Mouse (Mus musculus): ENCODE data around the gene Zfp362. TPM values are rescaled to one million over a fixed set of nuclear protein-coding genes. Genes with fewer than 3 reads are reported as not detected.

Zfp362 gene
- polyA plus RNA-seq, 1 experiment from 2014 or later: 12.9 TPM

DNA sequence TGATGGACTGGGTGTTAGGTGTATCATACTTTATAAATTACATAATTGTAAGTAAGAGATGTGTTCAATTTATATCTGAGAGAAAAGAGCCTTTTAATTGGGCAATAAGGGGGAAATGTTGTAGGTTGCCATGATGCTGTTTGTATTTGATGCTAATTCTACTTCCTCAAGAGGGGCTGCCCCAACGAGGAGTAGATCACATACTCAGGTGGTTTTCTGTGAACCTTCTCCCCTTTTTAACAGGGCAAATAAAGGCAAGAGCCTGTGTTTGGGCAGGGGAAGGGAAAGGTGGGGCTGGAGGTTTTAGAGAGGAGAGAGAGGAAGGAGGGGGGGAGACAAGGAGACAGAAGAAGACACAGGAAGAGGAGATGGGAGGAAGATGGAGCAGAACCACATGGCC, 65.0 kb downstream of the Zfp362 start:
- 36% methylated on average over 1 of the region's 1 CpGs for WGBS
- no peak overlapping the region for H3K27ac ChIP-seq (ENCODE audit: low read depth, low read length)
- no peaks in the 10 kb centered on the region for H3K27me3 ChIP-seq (replicated peaks; ENCODE audit: control insufficient read depth, insufficient read depth, low read length)
- ATAC-seq: no peak
- TF ChIP-seq CTCF (IDR thresholded peaks at IDR 0.05; ENCODE audit: low read depth): no peak
- no peaks in the 10 kb centered on the region for H3K9me3 ChIP-seq (ENCODE audit: control insufficient read depth)
- H3K36me3 ChIP-seq (ENCODE audit: control insufficient read depth, insufficient read depth): peaks cover 30% of the 10 kb centered on the region
- H3K4me2 ChIP-seq (replicated peaks; ENCODE audit: low read depth): no peak overlapping the region
- no peak overlapping the region for H3K9ac ChIP-seq (ENCODE audit: low read depth, low read length)
- H3K4me1 ChIP-seq (replicated peaks; ENCODE audit: control insufficient read depth, insufficient read depth, low read length): no peaks in the 10 kb centered on the region
- no peak overlapping the region for H3K4me3 ChIP-seq (ENCODE audit: low read depth, low read length)

DNA sequence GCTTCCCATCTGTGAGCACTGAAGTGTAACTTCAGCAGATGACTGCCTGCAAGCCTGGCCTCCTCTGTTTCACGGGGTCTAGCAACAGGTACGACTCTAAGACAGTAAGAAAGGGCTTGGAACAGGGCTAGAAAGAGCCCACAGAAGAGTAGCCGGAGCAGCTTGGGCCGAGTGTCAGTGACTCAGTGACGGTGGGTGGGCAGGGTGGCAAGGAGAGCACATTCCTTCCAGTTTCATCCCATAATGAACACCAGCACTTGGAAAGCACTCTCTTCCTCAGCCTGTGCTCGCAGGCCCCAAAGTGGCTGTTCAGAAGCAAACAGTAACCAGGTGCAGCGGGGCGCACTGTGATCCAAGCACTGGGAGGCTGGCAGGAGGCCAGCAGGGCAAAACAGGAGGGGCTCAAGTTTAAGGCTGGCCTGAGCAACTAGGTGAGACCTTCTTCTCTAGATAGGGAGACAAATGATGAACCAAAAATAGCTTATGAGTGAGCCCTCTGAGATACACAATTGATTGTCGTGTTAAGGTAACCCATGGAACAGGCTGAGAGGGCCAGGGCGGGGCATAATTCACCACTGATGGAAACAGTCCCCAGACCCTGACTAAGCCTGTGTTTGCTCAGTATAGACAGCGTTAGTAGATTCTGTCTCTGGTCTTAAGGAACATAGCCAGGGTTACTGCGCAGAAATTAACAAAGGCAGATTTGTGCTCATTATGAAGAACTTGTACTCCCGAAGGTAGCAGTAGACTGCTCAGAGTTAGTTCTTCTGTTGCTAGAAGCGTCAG, 67.8 kb downstream of the Zfp362 start:
- H3K4me1 ChIP-seq (replicated peaks; ENCODE audit: control insufficient read depth, insufficient read depth, low read length): peaks cover 20% of the 10 kb centered on the region; the same call in 1 of the 2 replicates
- peaks cover 7% of the 10 kb centered on the region; the same call in 1 of the 2 replicates for H3K36me3 ChIP-seq (ENCODE audit: control insufficient read depth, insufficient read depth)
- H3K27ac ChIP-seq (ENCODE audit: low read depth, low read length): peak overlapping the region; percentile 35; the same call in 1 of the 2 replicates
- WGBS: 52% methylated on average over 14 of the region's 14 CpGs
- H3K4me2 ChIP-seq (replicated peaks; ENCODE audit: low read depth): no peak overlapping the region
- H3K27me3 ChIP-seq (replicated peaks; ENCODE audit: control insufficient read depth, insufficient read depth, low read length): no peaks in the 10 kb centered on the region
- H3K4me3 ChIP-seq (ENCODE audit: low read depth, low read length): no peak overlapping the region
- no peak for TF ChIP-seq CTCF (IDR thresholded peaks at IDR 0.05; ENCODE audit: low read depth)
- no peaks in the 10 kb centered on the region for H3K9me3 ChIP-seq (ENCODE audit: control insufficient read depth)
- H3K9ac ChIP-seq (ENCODE audit: low read depth, low read length): no peak overlapping the region
- ATAC-seq: no peak

DNA sequence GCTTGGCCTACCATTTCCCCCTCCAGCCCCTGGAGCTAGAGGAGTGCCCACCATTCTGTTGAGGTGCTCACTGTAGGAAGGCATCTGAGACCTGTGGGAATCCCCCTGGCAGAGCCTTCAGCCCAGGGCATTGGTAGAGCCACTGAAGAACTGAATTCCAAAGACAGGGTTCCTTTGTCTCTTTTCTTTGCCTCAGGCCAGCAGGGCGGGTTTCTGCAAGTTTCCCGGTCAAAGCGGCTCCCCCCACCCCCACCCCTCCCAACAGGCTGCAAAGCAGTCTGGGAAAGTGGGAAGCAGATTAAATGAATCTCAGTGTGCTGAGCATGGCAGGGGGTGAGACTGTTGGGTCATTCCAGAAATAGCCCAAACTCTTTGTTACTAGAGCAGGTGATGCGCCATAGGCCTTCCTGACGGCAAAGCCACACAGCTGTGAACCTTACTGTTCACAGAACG, 68.7 kb downstream of the Zfp362 start:
- H3K27ac ChIP-seq (ENCODE audit: low read depth, low read length): no peak overlapping the region
- no peak overlapping the region for H3K4me3 ChIP-seq (ENCODE audit: low read depth, low read length)
- TF ChIP-seq CTCF (IDR thresholded peaks at IDR 0.05; ENCODE audit: low read depth): no peak
- H3K4me1 ChIP-seq (replicated peaks; ENCODE audit: control insufficient read depth, insufficient read depth, low read length): peaks cover 20% of the 10 kb centered on the region; the same call in 1 of the 2 replicates
- WGBS: 46% methylated on average over 6 of the region's 6 CpGs
- no peak overlapping the region for H3K9ac ChIP-seq (ENCODE audit: low read depth, low read length)
- no peaks in the 10 kb centered on the region for H3K9me3 ChIP-seq (ENCODE audit: control insufficient read depth)
- no peaks in the 10 kb centered on the region for H3K27me3 ChIP-seq (replicated peaks; ENCODE audit: control insufficient read depth, insufficient read depth, low read length)
- no peaks in the 10 kb centered on the region; the same call in 1 of the 2 replicates for H3K36me3 ChIP-seq (ENCODE audit: control insufficient read depth, insufficient read depth)
- H3K4me2 ChIP-seq (replicated peaks; ENCODE audit: low read depth): no peak overlapping the region
- no peak for ATAC-seq

DNA sequence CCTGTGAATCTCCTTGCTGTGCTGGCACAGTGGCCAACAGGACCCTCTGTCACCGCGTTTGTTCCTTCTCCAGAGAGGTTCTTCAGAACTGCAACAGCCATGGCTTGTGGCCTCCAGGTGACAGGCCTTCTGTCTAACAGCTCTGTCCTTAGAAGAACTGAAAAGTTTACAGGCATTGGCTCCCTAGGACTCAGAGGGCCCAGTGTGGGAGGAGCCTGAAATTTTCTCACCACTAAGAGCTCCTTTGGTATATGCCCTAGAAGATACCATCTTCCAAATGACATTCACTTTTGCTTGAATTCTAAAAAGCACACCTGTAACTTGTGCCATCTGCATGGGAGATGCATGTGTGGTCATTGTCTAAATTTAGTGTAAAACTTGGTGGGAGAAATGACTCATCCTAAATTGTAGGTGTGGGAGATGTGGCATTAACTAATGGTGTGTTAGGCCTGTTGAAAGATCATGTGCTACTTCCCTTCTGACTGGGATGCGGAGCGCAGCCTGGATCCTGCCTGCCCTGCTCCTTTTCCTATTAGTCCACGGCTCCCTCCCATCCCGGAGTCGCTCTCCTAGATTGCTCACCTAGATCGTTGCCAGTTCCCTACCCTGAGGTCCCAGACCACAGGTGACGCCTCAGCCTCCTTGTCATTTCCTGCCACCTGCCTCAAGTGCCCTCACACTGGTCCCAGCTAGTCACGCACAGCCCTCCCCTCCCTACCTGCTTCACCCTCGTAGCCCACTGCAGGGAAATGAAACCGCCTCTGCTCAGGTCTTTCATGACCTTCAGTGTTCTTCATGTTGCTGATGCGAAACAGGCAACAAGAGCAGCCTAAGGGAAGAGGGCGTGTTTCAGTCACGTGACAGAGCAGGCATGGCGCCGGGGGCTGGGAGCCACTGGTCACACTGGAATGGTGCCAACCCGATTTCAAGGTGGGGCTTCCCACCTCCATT, 70.8 kb downstream of the Zfp362 start:
- 66% methylated on average over 18 of the region's 18 CpGs for WGBS
- H3K4me2 ChIP-seq (replicated peaks; ENCODE audit: low read depth): 0 out of 2 replicates have a peak overlapping the region, but pooled peaks have one; percentile 30
- no peak for TF ChIP-seq CTCF (IDR thresholded peaks at IDR 0.05; ENCODE audit: low read depth)
- H3K27ac ChIP-seq (ENCODE audit: low read depth, low read length): peak overlapping the region; percentile 17
- H3K27me3 ChIP-seq (replicated peaks; ENCODE audit: control insufficient read depth, insufficient read depth, low read length): no peaks in the 10 kb centered on the region
- no peak overlapping the region for H3K4me3 ChIP-seq (ENCODE audit: low read depth, low read length)
- H3K9me3 ChIP-seq (ENCODE audit: control insufficient read depth): no peaks in the 10 kb centered on the region
- peaks cover 20% of the 10 kb centered on the region; the same call in 1 of the 2 replicates for H3K4me1 ChIP-seq (replicated peaks; ENCODE audit: control insufficient read depth, insufficient read depth, low read length)
- no peaks in the 10 kb centered on the region; the same call in 1 of the 2 replicates for H3K36me3 ChIP-seq (ENCODE audit: control insufficient read depth, insufficient read depth)
- no peak overlapping the region for H3K9ac ChIP-seq (ENCODE audit: low read depth, low read length)
- peak; percentile 10; the same call in 1 of the 2 replicates for ATAC-seq

DNA sequence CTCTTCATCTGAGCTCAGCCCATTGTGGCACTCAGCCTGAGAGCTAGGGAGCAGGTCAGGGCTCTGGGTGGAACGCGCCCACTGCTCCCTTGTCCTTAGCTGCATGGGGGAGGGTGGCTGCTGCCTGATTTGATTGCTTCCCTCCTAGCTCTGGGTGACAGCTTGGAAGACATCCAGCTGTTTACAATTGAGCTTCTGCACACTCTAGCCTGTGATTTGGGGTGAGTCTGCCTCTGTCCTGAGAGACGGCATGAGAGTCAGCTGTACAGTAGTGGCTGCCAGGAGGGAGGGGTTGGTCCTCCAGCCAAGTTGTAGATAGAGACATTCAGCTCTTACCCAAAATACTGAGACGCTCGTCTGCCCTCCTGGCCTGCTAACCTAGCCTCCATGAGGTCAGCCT, 71.6 kb downstream of the Zfp362 start:
- Histone ChIP-seq H3K27ac (ENCODE audit: low read depth, low read length) (peak overlapping the region; percentile 28), H3K36me3 (ENCODE audit: control insufficient read depth, insufficient read depth) (no peaks in the 10 kb centered on the region; the same call in 1 of the 2 replicates), H3K4me1 (replicated peaks; ENCODE audit: control insufficient read depth, insufficient read depth, low read length) (peaks cover 26% of the 10 kb centered on the region; the same call in 1 of the 2 replicates), H3K9me3 (ENCODE audit: control insufficient read depth) (no peaks in the 10 kb centered on the region), H3K4me2 (replicated peaks; ENCODE audit: low read depth) (peak overlapping the region; percentile 30; the same call in 1 of the 2 replicates), H3K9ac (ENCODE audit: low read depth, low read length) (no peak overlapping the region), H3K27me3 (replicated peaks; ENCODE audit: control insufficient read depth, insufficient read depth, low read length) (no peaks in the 10 kb centered on the region), H3K4me3 (ENCODE audit: low read depth, low read length) (no peak overlapping the region)
- TF ChIP-seq CTCF (IDR thresholded peaks at IDR 0.05; ENCODE audit: low read depth): no peak
- WGBS: 33% methylated on average over 5 of the region's 5 CpGs
- peak; percentile 18; the same call in 1 of the 2 replicates for ATAC-seq

Measured in intestine, postnatal 0 days (tissue).